Mouse (Mus musculus): ENCODE measurements around the gene Usp24. TPM values are rescaled to one million over a fixed set of nuclear protein-coding genes. Genes with fewer than 3 reads are reported as not detected.

The Usp24 gene
- polyA plus RNA-seq, 1 experiment = 64.0 TPM

DNA sequence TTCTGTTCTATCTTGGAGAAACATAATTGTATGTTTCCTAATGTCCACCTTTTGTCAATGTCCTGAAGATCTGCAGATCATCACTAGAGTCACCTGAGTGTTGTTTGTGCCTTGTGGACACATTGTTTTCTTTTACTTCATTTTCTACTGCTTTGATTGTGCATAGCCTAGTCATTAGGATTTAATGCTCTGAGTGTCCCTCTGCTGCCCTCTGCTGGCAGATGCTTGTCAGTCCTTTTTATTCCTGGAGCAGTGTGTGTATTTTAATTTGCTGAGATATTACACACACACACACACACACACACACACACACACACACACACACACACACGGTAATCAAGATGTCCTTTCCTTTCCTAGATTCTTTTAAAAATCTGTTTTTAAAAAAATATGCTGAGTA, 59.8 kb downstream of the Usp24 start:
- TF ChIP-seq EP300 (IDR thresholded peaks at IDR 0.05; ENCODE audit: insufficient read depth, low read depth, low read length) (no peak), CTCF (IDR thresholded peaks at IDR 0.05; ENCODE audit: low read depth, low read length) (no peak), POLR2A (IDR thresholded peaks at IDR 0.05; ENCODE audit: insufficient read depth, low read length) (no peak)
- Histone ChIP-seq H3K27me3 (ENCODE audit: control insufficient read depth, insufficient read depth, low read length, poor library complexity, severe bottlenecking) (no peaks in the 10 kb centered on the region), H3K36me3 (ENCODE audit: control insufficient read depth, insufficient read depth, low read length, poor library complexity, severe bottlenecking) (peaks cover 43% of the 10 kb centered on the region)

DNA sequence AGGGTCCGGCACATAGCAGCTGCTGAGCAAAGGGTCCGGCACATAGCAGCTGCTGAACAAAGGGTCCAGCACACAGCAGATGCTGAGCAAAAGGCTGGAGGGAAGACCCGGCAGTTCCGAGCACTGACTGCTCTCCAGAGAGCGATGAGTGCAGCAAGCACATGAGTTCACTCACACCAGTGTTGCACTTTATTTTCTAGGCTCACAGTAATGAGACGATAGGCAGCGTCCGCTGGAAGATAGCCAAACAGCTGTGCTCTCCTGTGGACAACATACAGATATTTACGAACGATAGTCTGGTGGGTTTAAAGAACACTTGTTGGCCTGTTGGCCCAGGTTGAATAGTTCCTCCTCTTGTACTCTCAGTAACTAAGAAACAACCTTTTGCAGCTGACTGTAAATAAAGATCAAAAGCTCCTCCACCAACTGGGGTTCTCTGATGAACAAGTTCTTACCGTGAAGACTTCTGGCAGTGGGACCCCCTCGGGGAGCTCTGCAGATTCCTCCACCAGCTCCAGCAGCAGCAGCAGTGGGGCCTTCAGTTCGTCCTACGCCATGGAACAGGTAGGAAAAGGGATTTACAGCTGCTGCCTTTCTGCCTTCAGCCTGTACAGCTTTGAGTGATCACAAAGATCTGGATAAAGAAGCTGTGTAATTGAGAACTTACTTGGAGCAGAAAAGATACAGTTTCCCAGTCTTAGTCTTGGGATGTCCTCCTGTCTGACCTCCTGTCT, 63.0 kb downstream of the Usp24 start:
- Histone ChIP-seq H3K4me1 (ENCODE audit: control insufficient read depth, insufficient read depth, low read length) (no peaks in the 10 kb centered on the region), H3K4me3 (ENCODE audit: low read depth, low read length) (no peak overlapping the region), H3K36me3 (ENCODE audit: control insufficient read depth, insufficient read depth, low read length, poor library complexity, severe bottlenecking) (peaks cover 62% of the 10 kb centered on the region), H3K9me3 (replicated peaks; ENCODE audit: control insufficient read depth, insufficient read depth, low read length, poor library complexity, severe bottlenecking) (no peaks in the 10 kb centered on the region), H3K9ac (ENCODE audit: low read depth, poor library complexity, severe bottlenecking) (no peak overlapping the region), H3K27me3 (ENCODE audit: control insufficient read depth, insufficient read depth, low read length, poor library complexity, severe bottlenecking) (no peaks in the 10 kb centered on the region), H3K27ac (ENCODE audit: insufficient read depth, low read length) (no peak overlapping the region)
- TF ChIP-seq EP300 (IDR thresholded peaks at IDR 0.05; ENCODE audit: insufficient read depth, low read depth, low read length) = no peak
- TF ChIP-seq CTCF (IDR thresholded peaks at IDR 0.05; ENCODE audit: low read depth, low read length) = no peak
- TF ChIP-seq POLR2A (IDR thresholded peaks at IDR 0.05; ENCODE audit: insufficient read depth, low read length) = no peak

More for the DNA sequence above, 59.8 kb downstream of the Usp24 start:
- no peak overlapping the region for H3K27ac ChIP-seq (ENCODE audit: insufficient read depth, low read length)
- H3K4me1 ChIP-seq (ENCODE audit: control insufficient read depth, insufficient read depth, low read length) = no peaks in the 10 kb centered on the region
- no peak overlapping the region for H3K4me3 ChIP-seq (ENCODE audit: low read depth, low read length)
- no peak overlapping the region for H3K9ac ChIP-seq (ENCODE audit: low read depth, poor library complexity, severe bottlenecking)
- no peaks in the 10 kb centered on the region for H3K9me3 ChIP-seq (replicated peaks; ENCODE audit: control insufficient read depth, insufficient read depth, low read length, poor library complexity, severe bottlenecking)

DNA sequence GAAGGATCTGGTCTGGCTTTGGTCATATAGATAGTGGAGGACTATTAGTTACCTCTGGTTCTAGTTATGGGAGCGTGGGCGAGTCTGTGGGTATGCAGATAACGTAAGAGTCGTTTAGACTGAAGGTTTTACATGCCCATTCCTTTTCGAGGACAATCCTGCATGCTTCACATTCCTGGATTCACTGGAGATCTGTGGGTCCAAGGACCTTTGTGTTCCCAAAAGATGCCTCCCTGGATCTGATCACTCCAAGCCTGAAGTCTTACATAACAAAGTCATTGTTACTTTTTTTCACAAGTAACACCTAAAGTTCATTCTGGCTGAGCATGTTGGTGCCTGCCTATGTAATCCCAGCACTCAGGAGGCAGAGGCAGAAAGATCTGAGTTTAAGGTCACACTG, 65.1 kb downstream of the Usp24 start:
- H3K9me3 ChIP-seq (replicated peaks; ENCODE audit: control insufficient read depth, insufficient read depth, low read length, poor library complexity, severe bottlenecking) = peaks cover 14% of the 10 kb centered on the region
- H3K9ac ChIP-seq (ENCODE audit: low read depth, poor library complexity, severe bottlenecking) = no peak overlapping the region
- no peak overlapping the region for H3K4me3 ChIP-seq (ENCODE audit: low read depth, low read length)
- TF ChIP-seq CTCF (IDR thresholded peaks at IDR 0.05; ENCODE audit: low read depth, low read length) = no peak
- TF ChIP-seq EP300 (IDR thresholded peaks at IDR 0.05; ENCODE audit: insufficient read depth, low read depth, low read length) = no peak
- no peak for TF ChIP-seq POLR2A (IDR thresholded peaks at IDR 0.05; ENCODE audit: insufficient read depth, low read length)
- H3K36me3 ChIP-seq (ENCODE audit: control insufficient read depth, insufficient read depth, low read length, poor library complexity, severe bottlenecking) = peaks cover 71% of the 10 kb centered on the region
- no peak overlapping the region for H3K27ac ChIP-seq (ENCODE audit: insufficient read depth, low read length)
- H3K4me1 ChIP-seq (ENCODE audit: control insufficient read depth, insufficient read depth, low read length) = no peaks in the 10 kb centered on the region
- H3K27me3 ChIP-seq (ENCODE audit: control insufficient read depth, insufficient read depth, low read length, poor library complexity, severe bottlenecking) = no peaks in the 10 kb centered on the region

DNA sequence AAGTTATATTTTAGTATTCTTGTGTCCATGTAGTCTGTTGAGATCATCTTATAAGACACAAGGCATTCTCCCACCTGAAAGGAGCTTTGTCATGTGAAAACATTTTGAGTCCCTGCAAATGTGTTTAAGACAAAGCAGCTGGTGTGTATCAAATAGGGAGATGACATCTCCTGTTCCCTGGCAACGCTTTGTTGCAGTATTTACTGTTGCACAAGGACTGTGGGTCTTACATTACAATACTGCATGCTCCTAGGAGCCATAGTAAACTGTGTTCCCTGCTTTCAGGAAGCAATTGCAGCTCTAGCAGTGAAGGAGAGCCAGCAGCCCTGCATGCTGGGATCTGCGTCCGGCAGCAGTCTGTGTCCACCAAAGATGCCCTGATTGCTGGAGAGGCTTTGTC, 73.9 kb downstream of the Usp24 start:
- Histone ChIP-seq H3K4me1 (ENCODE audit: control insufficient read depth, insufficient read depth, low read length) (no peaks in the 10 kb centered on the region), H3K36me3 (ENCODE audit: control insufficient read depth, insufficient read depth, low read length, poor library complexity, severe bottlenecking) (peaks cover 73% of the 10 kb centered on the region), H3K27me3 (ENCODE audit: control insufficient read depth, insufficient read depth, low read length, poor library complexity, severe bottlenecking) (no peaks in the 10 kb centered on the region), H3K27ac (ENCODE audit: insufficient read depth, low read length) (no peak overlapping the region), H3K9me3 (replicated peaks; ENCODE audit: control insufficient read depth, insufficient read depth, low read length, poor library complexity, severe bottlenecking) (peaks cover 74% of the 10 kb centered on the region), H3K9ac (ENCODE audit: low read depth, poor library complexity, severe bottlenecking) (no peak overlapping the region), H3K4me3 (ENCODE audit: low read depth, low read length) (no peak overlapping the region)
- TF ChIP-seq EP300 (IDR thresholded peaks at IDR 0.05; ENCODE audit: insufficient read depth, low read depth, low read length) (no peak), POLR2A (IDR thresholded peaks at IDR 0.05; ENCODE audit: insufficient read depth, low read length) (no peak), CTCF (IDR thresholded peaks at IDR 0.05; ENCODE audit: low read depth, low read length) (no peak)

DNA sequence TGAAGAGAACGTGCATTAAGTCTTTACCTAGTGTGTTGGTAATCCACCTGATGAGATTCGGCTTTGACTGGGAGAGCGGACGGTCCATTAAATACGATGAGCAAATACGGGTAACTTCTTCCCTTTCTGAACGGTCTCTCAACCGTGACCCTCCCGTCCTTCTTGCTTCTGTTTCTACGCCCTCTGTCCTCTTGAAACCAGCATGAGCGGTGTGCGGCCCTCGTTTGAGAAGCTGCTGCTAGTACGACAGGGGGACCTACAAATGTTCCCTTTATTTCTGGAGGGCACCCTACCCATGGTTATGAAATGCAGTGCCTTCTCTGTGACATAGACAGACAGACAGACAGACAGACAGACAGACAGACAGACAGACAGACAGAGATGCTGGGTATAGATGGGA, 93.6 kb downstream of the Usp24 start:
- TF ChIP-seq POLR2A (IDR thresholded peaks at IDR 0.05; ENCODE audit: insufficient read depth, low read length) = no peak
- TF ChIP-seq EP300 (IDR thresholded peaks at IDR 0.05; ENCODE audit: insufficient read depth, low read depth, low read length) = no peak
- TF ChIP-seq CTCF (IDR thresholded peaks at IDR 0.05; ENCODE audit: low read depth, low read length) = no peak
- Histone ChIP-seq H3K27me3 (ENCODE audit: control insufficient read depth, insufficient read depth, low read length, poor library complexity, severe bottlenecking) (no peaks in the 10 kb centered on the region), H3K9me3 (replicated peaks; ENCODE audit: control insufficient read depth, insufficient read depth, low read length, poor library complexity, severe bottlenecking) (no peaks in the 10 kb centered on the region), H3K27ac (ENCODE audit: insufficient read depth, low read length) (no peak overlapping the region), H3K9ac (ENCODE audit: low read depth, poor library complexity, severe bottlenecking) (no peak overlapping the region), H3K4me3 (ENCODE audit: low read depth, low read length) (no peak overlapping the region), H3K4me1 (ENCODE audit: control insufficient read depth, insufficient read depth, low read length) (no peaks in the 10 kb centered on the region), H3K36me3 (ENCODE audit: control insufficient read depth, insufficient read depth, low read length, poor library complexity, severe bottlenecking) (peaks cover 59% of the 10 kb centered on the region)

DNA sequence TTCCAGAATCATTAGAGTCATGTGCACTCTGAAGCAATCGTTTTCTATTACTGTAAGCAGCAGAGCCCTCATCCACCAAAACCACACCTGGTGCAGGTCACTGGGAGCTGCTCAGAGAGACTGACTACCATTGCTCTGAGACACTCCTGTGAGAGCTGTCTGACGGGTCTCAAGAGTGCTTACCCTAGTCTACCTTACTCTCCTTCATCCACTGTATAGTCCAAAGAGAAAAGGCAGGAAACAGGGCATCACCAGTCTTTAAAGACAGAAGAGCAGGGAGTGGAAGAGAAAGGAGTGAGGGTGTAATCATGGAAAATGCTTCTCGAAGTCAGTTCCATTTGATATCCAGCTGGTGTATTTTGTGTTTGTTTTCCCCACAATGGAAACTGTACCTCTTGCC, 103.2 kb downstream of the Usp24 start:
- Histone ChIP-seq H3K9ac (ENCODE audit: low read depth, poor library complexity, severe bottlenecking) (no peak overlapping the region), H3K4me1 (ENCODE audit: control insufficient read depth, insufficient read depth, low read length) (no peaks in the 10 kb centered on the region), H3K4me3 (ENCODE audit: low read depth, low read length) (no peak overlapping the region), H3K27ac (ENCODE audit: insufficient read depth, low read length) (no peak overlapping the region), H3K9me3 (replicated peaks; ENCODE audit: control insufficient read depth, insufficient read depth, low read length, poor library complexity, severe bottlenecking) (no peaks in the 10 kb centered on the region), H3K36me3 (ENCODE audit: control insufficient read depth, insufficient read depth, low read length, poor library complexity, severe bottlenecking) (peaks cover 48% of the 10 kb centered on the region), H3K27me3 (ENCODE audit: control insufficient read depth, insufficient read depth, low read length, poor library complexity, severe bottlenecking) (no peaks in the 10 kb centered on the region)
- TF ChIP-seq POLR2A (IDR thresholded peaks at IDR 0.05; ENCODE audit: insufficient read depth, low read length) (no peak), EP300 (IDR thresholded peaks at IDR 0.05; ENCODE audit: insufficient read depth, low read depth, low read length) (no peak), CTCF (IDR thresholded peaks at IDR 0.05; ENCODE audit: low read depth, low read length) (no peak)
